Mouse (Mus musculus): ENCODE results near the gene Eif4b.

Eif4b gene

GRCm38 (mm10) chr15:102145330-102145729, 71.8 kb downstream of the Eif4b start:
- H3K36me3 ChIP-seq (ENCODE audit: insufficient read depth, low read length), result no peaks in the 10 kb centered on the region
- H3K4me1 ChIP-seq (replicated peaks; ENCODE audit: low read depth, low read length), result peaks cover 38% of the 10 kb centered on the region
- H3K9me3 ChIP-seq (ENCODE audit: low read length), result no peaks in the 10 kb centered on the region
- TF ChIP-seq CTCF (conservative IDR thresholded peaks at IDR 0.05; ENCODE audit: low read length), result no peak
- H3K4me3 ChIP-seq (replicated peaks; ENCODE audit: low read length), result no peak overlapping the region
- peaks cover 68% of the 10 kb centered on the region for H3K27me3 ChIP-seq (ENCODE audit: insufficient read depth, low read length)

- H3K36me3 ChIP-seq (ENCODE audit: insufficient read depth, low read length), result no peaks in the 10 kb centered on the region
- H3K27me3 ChIP-seq (ENCODE audit: insufficient read depth, low read length), result peaks cover 68% of the 10 kb centered on the region
- no peak for TF ChIP-seq NANOG (IDR thresholded peaks at IDR 0.05; ENCODE audit: borderline replicate concordance, low read length)
- TF ChIP-seq POU5F1 (IDR thresholded peaks at IDR 0.05; ENCODE audit: borderline replicate concordance, low read length), result no peak
- H3K4me1 ChIP-seq (replicated peaks; ENCODE audit: low read depth, low read length), result peaks cover 45% of the 10 kb centered on the region
- H3K9me3 ChIP-seq (ENCODE audit: low read length), result no peaks in the 10 kb centered on the region
- no peak overlapping the region for H3K4me3 ChIP-seq (replicated peaks; ENCODE audit: low read length)
Observed at GRCm38 (mm10) chr15:102146089-102146488, 72.5 kb downstream of the Eif4b start.

Data from E14TG2a.4 (cell line).